Mouse (Mus musculus) hindbrain, embryonic 16.5 days (tissue): Measurements from ENCODE around the gene Mpz. TPM values are rescaled to one million over a fixed set of nuclear protein-coding genes. Genes with fewer than 3 reads are reported as not detected.

Experiments
- ATAC-seq: fragments of 200-750 bp; cut with Nextera tagmentation; 2 replicates; pipeline ENCODE4 v1.8.0; 2017; ENCODE audit warnings: moderate TSS enrichment, moderate library complexity
- H3K27ac ChIP-seq: fragments of 300-500 bp; sonication (generic); 2 replicates; pipeline ENCODE4 v1.5.1; 2014; ENCODE audit warnings: low read depth, mild to moderate bottlenecking, control low read depth, low read length, moderate library complexity
- H3K27me3 ChIP-seq: fragments of 300-500 bp; sonication (generic); replicated peaks from 2 replicates; pipeline ENCODE4 v1.6.1; 2014; ENCODE audit warnings: low read length; ENCODE audit not compliant: control insufficient read depth, insufficient read depth
- H3K36me3 ChIP-seq: fragments of 300-500 bp; sonication (generic); 2 replicates; pipeline ENCODE4 v1.6.1; 2014; ENCODE audit warnings: mild to moderate bottlenecking, low read length, moderate library complexity, mixed read lengths; ENCODE audit not compliant: control insufficient read depth, insufficient read depth
- H3K4me1 ChIP-seq: fragments of 300-500 bp; sonication (generic); 2 replicates; pipeline ENCODE4 v1.6.1; 2014; ENCODE audit warnings: low read depth, low read length; ENCODE audit not compliant: control insufficient read depth, insufficient read depth
- H3K4me2 ChIP-seq: fragments of 300-500 bp; sonication (generic); 2 replicates; pipeline ENCODE4 v1.6.1; 2014; ENCODE audit warnings: mild to moderate bottlenecking, low read length, control low read depth, moderate library complexity
- H3K4me3 ChIP-seq: fragments of 300-500 bp; sonication (generic); 2 replicates; pipeline ENCODE4 v1.5.1; 2014; ENCODE audit warnings: mild to moderate bottlenecking, low read length, control low read depth, moderate library complexity
- H3K9ac ChIP-seq: fragments of 300-500 bp; sonication (generic); 2 replicates; pipeline ENCODE4 v1.6.1; 2014; ENCODE audit warnings: low read depth, mild to moderate bottlenecking, control low read depth, low read length, moderate library complexity
- H3K9me3 ChIP-seq: fragments of 300-500 bp; sonication (generic); 2 replicates; pipeline ENCODE4 v1.6.1; 2014; ENCODE audit warnings: mild to moderate bottlenecking, low read length, moderate library complexity; ENCODE audit not compliant: control insufficient read depth
- WGBS: fragments of 180-500 bp; shearing (Covaris S2); extraction: QIAGEN DNeasy Blood & Tissue Kit; methylation state at CpG from one replicate; pipeline ENCODE4 v1.1.7; 2014; 5-methylcytosine and 5-hydroxymethylcytosine counted together
- polyA plus RNA-seq: library from polyadenylated mRNA; unstranded; fragments of >200 nt; fragmentation: Nextera tagmentation; extraction: Ambion mirVana; gene quantifications from 2 replicates; pipeline ENCODE4 v1.2.1, GENCODE M21; 2015

Mpz gene
- polyA plus RNA-seq, 1 experiment from 2014 or later = 5.3 TPM

DNA sequence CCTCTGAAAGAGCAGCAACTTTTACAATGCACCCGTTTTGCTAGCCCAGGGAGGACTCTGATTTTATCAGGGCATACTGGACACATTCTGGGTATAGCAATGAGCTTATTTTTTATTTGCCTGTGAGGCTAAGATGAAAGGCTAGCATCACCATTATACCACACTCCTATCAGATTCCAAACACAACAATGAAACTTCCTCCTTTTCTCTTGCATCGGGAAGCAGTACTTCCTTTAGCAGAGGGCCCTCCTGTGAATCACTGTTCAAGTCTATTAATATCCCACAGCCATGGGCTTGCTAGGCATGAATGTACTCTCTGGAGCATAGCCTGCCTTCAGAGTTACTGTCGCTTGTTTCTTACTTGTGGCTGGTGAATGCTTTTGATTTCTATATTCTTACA lies 20.6 kb downstream of the Mpz start:
- Histone ChIP-seq H3K27me3 (no peaks in the 10 kb centered on the region), H3K4me1 (no peaks in the 10 kb centered on the region), H3K4me3 (no peak overlapping the region), H3K27ac (peak overlapping the region; percentile 24; the same call in 1 of the 2 replicates), H3K9ac (no peak overlapping the region), H3K4me2 (no peak overlapping the region), H3K9me3 (no peaks in the 10 kb centered on the region), H3K36me3 (no peaks in the 10 kb centered on the region)
- WGBS = 66% methylated on average over 3 of the region's 3 CpGs
- no peak for ATAC-seq

DNA sequence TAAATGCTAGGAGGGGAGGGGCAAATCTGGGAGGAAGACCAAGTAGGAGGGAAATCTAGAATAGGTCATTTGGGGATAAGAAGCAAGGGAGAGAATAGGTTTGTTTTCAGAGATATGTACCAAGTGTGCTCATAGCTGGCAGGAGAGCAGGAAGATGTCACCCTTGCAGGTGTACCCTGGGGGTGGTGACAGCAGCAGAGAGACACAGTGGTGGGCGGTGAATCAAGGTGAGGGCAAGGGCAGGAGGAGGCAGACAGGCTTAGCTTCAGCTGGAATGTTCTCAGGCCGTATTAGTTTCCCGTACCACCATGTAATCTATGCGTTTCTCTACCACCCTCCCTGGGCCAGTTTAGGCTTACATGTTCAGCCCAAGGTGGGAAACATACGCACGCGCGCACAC lies 22.3 kb downstream of the Mpz start:
- H3K4me1 ChIP-seq = no peaks in the 10 kb centered on the region
- no peaks in the 10 kb centered on the region for H3K9me3 ChIP-seq
- no peak overlapping the region for H3K9ac ChIP-seq
- ATAC-seq = no peak
- no peak overlapping the region for H3K4me2 ChIP-seq
- H3K4me3 ChIP-seq = no peak overlapping the region
- WGBS = 98% methylated on average over 8 of the region's 8 CpGs
- no peaks in the 10 kb centered on the region for H3K27me3 ChIP-seq
- H3K27ac ChIP-seq = no peak overlapping the region
- no peaks in the 10 kb centered on the region for H3K36me3 ChIP-seq

DNA sequence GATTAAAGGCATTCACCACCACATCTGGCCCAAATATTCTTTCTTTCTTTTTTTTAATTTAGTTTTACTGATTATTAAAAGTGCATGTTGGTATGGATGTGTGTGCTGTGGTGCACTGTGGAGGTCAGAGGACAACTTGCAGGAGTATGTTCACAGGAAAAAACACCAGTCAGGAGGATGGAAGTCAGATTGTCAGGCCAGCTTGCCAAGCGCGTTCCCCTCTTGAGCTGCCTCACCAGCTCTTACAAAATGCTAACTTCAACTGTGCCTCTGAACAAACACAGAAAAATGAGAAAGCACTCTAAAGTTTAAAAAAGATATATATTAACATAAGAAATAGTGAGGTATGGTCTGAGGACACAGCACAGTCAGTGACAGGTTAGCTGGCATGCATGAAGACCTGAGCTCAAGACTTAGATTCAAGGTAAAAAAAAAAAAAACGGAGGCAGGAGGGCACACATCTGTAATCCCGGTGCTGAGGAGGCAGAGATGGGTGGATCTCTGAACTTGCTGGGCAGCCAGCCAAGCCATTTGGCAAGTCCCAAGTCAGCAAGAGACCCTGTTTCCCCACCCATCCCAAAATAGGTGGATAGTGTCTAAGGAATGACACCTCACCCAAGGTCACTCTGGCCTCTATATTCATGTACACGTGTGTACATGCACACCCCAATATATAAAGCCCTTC lies 29.1 kb downstream of the Mpz start:
- Histone ChIP-seq H3K36me3 (no peaks in the 10 kb centered on the region), H3K27ac (no peak overlapping the region), H3K4me3 (no peak overlapping the region), H3K27me3 (no peaks in the 10 kb centered on the region), H3K9ac (no peak overlapping the region), H3K4me2 (no peak overlapping the region), H3K9me3 (no peaks in the 10 kb centered on the region), H3K4me1 (no peaks in the 10 kb centered on the region)
- ATAC-seq = no peak
- WGBS = 81% methylated on average over 5 of the region's 5 CpGs

DNA sequence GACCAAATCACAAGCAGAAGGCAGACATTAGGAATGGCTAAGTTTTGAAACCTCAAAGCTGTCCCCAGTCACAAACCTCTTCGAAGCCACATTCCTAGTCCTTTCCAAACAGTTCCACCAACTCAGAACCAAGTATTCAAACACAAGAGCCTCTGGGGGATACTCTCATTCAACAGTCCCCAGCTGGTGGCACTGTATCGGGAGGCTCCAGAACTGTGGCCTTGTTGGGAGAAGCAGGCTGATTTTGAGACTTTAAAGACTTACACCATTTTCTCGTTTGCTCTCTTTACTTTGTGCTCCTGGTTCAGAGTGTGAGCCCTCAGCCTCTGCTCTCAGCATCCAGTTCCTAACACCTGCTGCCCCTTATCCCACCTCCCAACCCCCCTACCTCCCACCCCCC lies 32.5 kb downstream of the Mpz start:
- WGBS = 87% methylated on average over 3 of the region's 3 CpGs
- Histone ChIP-seq H3K27ac (no peak overlapping the region), H3K9me3 (no peaks in the 10 kb centered on the region), H3K36me3 (no peaks in the 10 kb centered on the region), H3K4me3 (no peak overlapping the region), H3K9ac (no peak overlapping the region), H3K4me1 (no peaks in the 10 kb centered on the region), H3K4me2 (no peak overlapping the region), H3K27me3 (no peaks in the 10 kb centered on the region)
- no peak for ATAC-seq

DNA sequence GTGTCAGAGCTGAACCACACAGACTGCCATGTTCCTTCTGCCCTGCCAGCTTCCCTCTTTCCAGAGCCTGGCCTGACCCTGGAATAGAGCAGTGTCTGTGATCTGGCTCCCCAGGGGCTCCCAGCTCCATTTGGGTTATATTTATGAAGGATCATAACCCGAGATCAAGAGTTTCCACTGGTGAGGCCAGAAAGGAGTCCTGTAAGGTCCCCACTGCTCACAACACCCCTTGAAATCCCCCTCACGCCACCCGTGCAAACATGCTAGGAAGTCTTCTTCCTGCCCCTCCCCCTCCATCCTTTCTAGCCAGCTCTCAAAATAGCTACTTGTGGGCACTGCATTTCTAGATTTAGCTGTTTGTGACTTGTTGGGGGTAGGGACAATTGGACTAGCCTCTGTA lies 33.1 kb downstream of the Mpz start:
- Histone ChIP-seq H3K27me3 (no peaks in the 10 kb centered on the region), H3K9ac (no peak overlapping the region), H3K27ac (no peak overlapping the region), H3K9me3 (no peaks in the 10 kb centered on the region), H3K36me3 (no peaks in the 10 kb centered on the region), H3K4me3 (no peak overlapping the region), H3K4me1 (no peaks in the 10 kb centered on the region; the same call in 1 of the 2 replicates), H3K4me2 (no peak overlapping the region)
- 73% methylated on average over 3 of the region's 3 CpGs for WGBS
- no peak for ATAC-seq

DNA sequence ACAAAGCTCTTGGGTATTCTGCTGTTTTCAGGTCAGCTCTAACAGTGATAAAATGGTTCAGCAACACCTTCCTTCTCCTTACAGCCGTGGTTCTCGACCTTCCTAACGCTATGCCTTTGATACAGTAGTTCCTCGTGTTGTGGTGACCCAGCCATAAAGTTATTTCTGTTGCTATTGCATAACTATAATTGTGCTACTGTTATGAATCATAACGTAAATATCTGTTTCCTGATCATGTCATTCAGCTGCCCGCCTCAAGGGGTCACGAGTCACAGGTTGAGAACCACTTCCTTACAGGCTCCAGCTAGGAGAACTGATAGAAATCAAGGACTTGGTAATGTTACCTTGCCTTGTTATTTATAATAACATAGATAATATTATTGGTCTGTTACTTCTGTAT lies 33.8 kb downstream of the Mpz start:
- Histone ChIP-seq H3K27me3 (no peaks in the 10 kb centered on the region), H3K4me1 (peaks cover 4% of the 10 kb centered on the region), H3K9me3 (no peaks in the 10 kb centered on the region), H3K4me2 (no peak overlapping the region), H3K4me3 (no peak overlapping the region), H3K9ac (no peak overlapping the region), H3K36me3 (no peaks in the 10 kb centered on the region), H3K27ac (no peak overlapping the region)
- 87% methylated on average over 7 of the region's 7 CpGs for WGBS
- no peak for ATAC-seq

DNA sequence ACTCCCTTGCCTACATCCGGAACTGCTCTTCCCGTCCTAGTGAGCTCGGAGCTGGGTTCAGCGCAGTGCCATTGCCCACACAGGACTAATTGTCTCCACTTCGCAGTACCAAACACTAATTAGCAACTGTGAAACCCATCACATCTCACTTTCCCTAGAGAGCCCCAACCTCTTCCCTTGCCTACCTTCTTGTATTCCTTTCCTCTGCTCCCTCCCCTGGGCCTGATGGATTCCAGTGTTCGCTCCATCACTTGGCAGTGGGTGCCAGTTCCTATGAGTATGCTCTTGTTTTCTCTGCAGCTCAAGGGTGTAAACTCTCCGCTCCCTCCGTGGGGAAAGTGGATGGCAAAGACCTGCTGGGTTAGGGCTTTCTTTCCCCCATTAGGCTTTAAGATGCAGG lies 35.1 kb downstream of the Mpz start:
- no peaks in the 10 kb centered on the region for H3K27me3 ChIP-seq
- H3K27ac ChIP-seq = no peak overlapping the region
- no peak; the same call in 1 of the 2 replicates for ATAC-seq
- H3K4me3 ChIP-seq = no peak overlapping the region
- no peaks in the 10 kb centered on the region for H3K9me3 ChIP-seq
- WGBS = 60% methylated on average over 8 of the region's 8 CpGs
- H3K4me2 ChIP-seq = no peak overlapping the region
- no peaks in the 10 kb centered on the region for H3K36me3 ChIP-seq
- peaks cover 4% of the 10 kb centered on the region for H3K4me1 ChIP-seq
- H3K9ac ChIP-seq = no peak overlapping the region

DNA sequence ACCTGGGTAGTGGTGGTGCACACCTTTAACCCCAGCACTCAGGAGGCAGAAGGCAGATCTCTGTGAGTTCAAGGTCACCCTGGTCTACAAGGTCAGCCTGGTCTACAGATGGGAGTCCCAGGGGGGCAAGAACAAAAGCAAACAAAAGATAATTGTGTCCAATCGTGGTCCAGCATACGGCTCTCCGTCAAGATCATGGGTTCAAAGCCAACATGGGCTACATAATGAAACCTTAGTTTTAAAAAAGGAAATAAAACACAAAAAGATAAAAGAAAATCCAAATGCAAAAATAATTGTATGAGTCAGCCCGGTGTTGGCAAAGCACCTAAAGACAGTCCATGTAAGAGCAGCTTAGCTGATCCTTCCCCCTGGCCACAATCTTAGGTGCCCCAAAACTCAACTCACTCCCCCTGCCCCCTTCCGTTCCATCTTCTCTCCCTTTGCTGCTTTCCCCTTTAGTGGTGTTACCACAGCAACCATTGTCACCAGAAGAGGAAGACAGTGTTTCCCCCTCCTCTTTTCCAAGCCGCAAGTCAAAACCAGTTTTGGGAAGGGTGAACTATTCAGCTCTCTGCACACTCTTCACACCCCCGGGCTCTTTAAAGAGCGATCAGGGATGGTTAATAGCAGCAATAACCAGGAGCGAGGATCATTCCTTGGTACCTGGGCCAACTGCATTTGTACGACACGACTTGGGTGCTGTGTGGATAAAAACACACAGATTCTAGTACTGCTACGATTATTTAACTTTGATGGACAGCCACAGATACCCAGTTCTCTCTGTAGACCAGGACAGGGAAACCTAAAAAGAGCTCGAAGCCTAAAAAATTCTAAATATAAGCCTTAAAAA lies 37.6 kb downstream of the Mpz start:
- H3K36me3 ChIP-seq = no peaks in the 10 kb centered on the region
- peaks cover 8% of the 10 kb centered on the region for H3K4me1 ChIP-seq
- H3K4me3 ChIP-seq = no peak overlapping the region
- no peaks in the 10 kb centered on the region for H3K27me3 ChIP-seq
- no peak overlapping the region for H3K9ac ChIP-seq
- H3K27ac ChIP-seq = no peak overlapping the region
- ATAC-seq = peak; percentile 48; the same call in 1 of the 2 replicates
- peak overlapping the region; percentile 8; the same call in 1 of the 2 replicates for H3K4me2 ChIP-seq
- 19% methylated on average over 13 of the region's 13 CpGs for WGBS
- no peaks in the 10 kb centered on the region for H3K9me3 ChIP-seq

DNA sequence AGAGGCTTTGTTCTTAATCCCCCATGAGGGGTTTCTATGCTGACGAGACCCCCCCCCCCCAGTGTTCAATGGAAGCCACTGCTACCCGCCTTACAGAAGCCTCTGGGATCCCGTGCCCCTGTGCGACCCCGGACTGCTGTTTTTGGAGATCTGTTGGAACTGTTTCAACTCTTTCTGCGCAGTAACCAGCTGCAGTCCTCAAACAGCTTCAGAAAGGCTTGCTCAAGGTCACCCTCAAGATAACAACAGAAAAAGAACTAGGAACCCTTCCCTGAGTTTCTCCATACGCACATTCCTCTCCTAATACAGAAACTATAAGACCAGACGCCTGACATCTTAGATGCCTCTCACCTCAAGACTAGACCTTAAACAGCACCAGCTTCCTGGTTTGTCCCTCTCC lies 38.5 kb downstream of the Mpz start:
- Histone ChIP-seq H3K9ac (no peak overlapping the region), H3K4me2 (no peak overlapping the region), H3K27me3 (no peaks in the 10 kb centered on the region), H3K27ac (no peak overlapping the region), H3K9me3 (no peaks in the 10 kb centered on the region), H3K4me3 (no peak overlapping the region), H3K36me3 (no peaks in the 10 kb centered on the region), H3K4me1 (peaks cover 14% of the 10 kb centered on the region)
- no peak for ATAC-seq
- 7% methylated on average over 8 of the region's 8 CpGs for WGBS
